Mouse (Mus musculus): ENCODE data around the gene Krtap4-7. TPM values are rescaled to one million over a fixed set of nuclear protein-coding genes. Genes with fewer than 3 reads are reported as not detected.
A peak's percentile ranks its signal among the peaks of the same experiment; 100 is the strongest.
"Not testable (repeated sequence)": the region's sequence is repeated elsewhere in the genome, so short reads cannot be mapped to it uniquely, and the experiment has no call there.

The Krtap4-7 gene
- not detected in 2 replicates for polyA plus RNA-seq (2016; fragmentation: Nextera tagmentation; extraction: Ambion mirVana)

DNA sequence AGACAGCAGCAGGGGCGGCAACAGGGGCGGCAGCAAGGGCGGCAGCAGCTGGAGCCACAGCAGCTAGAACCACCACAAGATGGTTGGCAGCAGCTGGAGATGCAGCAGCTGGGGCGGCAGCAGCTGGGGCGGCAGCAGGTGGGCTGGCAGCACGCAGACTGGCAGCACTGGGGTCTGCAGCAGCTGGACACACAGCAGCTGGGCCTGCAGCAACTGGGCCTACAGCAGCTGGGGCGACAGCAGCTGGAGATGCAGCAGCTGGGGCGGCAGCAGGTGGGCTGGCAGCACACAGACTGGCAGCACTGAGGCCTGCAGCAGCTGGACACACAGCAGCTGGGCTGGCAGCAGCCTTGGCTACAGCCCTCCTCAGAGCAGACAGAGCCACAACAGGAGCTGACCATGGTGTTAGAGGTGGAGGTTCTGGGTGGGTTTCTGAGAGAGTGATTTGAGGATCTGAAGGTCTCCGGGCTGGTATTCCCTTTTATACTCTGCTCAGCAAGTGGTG is at the start of gene Krtap4-7:
TSS of gene Krtap4-7 (minus strand) at position 455 of the 505 bp plus-strand sequence.
- WGBS, result 84% methylated on average over 9 of the region's 9 CpGs
- not testable (repeated sequence) for H3K9ac ChIP-seq (replicated peaks); H3K4me2 ChIP-seq (replicated peaks); H3K4me3 ChIP-seq; H3K36me3 ChIP-seq; H3K4me1 ChIP-seq; H3K27me3 ChIP-seq; H3K9me3 ChIP-seq; ATAC-seq (ENCODE audit: low FRiP score, low read depth)
- 0 out of 2 replicates have a peak within 1 kb of the TSS, but pooled peaks have one; percentile 25 for H3K27ac ChIP-seq (replicated peaks)

DNA sequence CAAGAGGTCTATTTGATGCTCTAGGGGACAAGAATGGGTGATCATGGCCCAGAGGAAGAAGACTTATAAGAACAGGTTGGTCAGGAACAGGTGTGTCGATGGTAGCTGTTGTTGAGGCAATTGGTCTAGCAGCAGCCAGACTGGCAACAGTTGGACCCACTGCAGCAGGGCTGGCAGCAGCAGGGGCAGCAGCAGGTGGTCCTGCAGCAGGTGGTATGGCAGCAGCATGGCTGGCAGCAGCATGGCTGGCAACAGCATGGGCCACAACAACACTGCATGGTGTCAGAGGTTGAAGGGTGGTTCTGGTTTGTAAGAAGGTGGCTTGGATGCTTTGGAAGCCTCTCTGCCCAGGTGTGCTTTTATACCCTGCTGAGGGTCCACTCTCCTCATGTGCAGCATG is 46.6 kb upstream of the Krtap4-7 start, which contains the start of gene Gm14190:
TSS of gene Gm14190 (minus strand) at position 278 of the 400 bp plus-strand sequence.
- H3K4me1 ChIP-seq, result no peaks in the 10 kb centered on the region
- no peaks in the 10 kb centered on the region for H3K27me3 ChIP-seq
- ATAC-seq (ENCODE audit: low FRiP score, low read depth), result no peak
- no peak within 1 kb of the TSS for H3K4me3 ChIP-seq
- H3K27ac ChIP-seq (replicated peaks), result no peak within 1 kb of the TSS
- H3K4me2 ChIP-seq (replicated peaks), result no peak within 1 kb of the TSS
- no peaks in the 10 kb centered on the region for H3K36me3 ChIP-seq
- WGBS, result 96% methylated on average over 1 of the region's 1 CpGs
- no peaks in the 10 kb centered on the region for H3K9me3 ChIP-seq
- no peak within 1 kb of the TSS for H3K9ac ChIP-seq (replicated peaks)

DNA sequence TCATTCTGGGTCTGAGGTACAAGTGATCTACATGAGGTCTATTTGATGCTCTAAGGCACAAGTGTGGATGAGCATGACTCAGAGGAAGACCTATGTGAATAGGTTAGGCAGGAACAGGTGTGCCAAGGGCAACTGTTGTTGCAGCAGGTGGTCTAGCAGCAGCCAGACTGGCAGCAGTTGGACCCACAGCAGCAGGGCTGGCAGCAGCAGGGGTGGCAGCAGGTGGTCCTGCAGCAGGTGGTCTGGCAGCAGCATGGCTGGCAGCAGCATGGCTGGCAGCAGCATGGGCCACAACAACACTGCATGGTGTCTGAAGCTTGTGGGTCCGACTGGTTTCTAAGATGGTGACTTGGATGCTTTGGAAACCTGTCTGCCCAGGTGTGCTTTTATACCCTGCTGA is 41.3 kb upstream of the Krtap4-7 start:
- not testable (repeated sequence) for ATAC-seq (ENCODE audit: low FRiP score, low read depth); H3K9me3 ChIP-seq; H3K27me3 ChIP-seq; H3K9ac ChIP-seq (replicated peaks); H3K4me2 ChIP-seq (replicated peaks); H3K4me3 ChIP-seq; H3K4me1 ChIP-seq; H3K27ac ChIP-seq (replicated peaks); H3K36me3 ChIP-seq
- WGBS, result 77% methylated on average over 1 of the region's 1 CpGs

DNA sequence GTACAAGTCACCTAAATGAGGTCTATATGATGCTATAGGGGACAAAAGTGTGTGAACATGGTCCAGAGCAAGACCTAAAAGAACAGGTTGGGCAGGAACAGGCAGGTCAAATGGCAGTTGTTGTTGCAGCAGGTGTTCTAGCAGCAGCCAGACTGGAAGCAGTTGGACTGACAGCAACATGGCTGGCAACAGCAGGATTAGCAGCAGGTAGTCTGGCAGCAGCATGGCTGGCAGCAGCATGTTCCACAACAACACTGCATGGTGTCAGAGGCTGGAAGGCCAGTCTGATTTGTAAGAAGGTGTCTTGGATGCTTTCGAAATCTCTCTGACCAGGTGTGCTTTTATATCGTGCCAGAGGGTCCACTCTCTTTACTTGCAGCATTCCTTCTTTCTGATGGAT is 39.6 kb upstream of the Krtap4-7 start:
- Histone ChIP-seq H3K9ac (replicated peaks) (no peak overlapping the region), H3K36me3 (no peaks in the 10 kb centered on the region), H3K9me3 (no peaks in the 10 kb centered on the region), H3K4me3 (no peak overlapping the region), H3K4me2 (replicated peaks) (no peak overlapping the region), H3K27ac (replicated peaks) (no peak overlapping the region), H3K27me3 (no peaks in the 10 kb centered on the region), H3K4me1 (no peaks in the 10 kb centered on the region)
- WGBS, result 90% methylated on average over 2 of the region's 2 CpGs
- ATAC-seq (ENCODE audit: low FRiP score, low read depth), result no peak

DNA sequence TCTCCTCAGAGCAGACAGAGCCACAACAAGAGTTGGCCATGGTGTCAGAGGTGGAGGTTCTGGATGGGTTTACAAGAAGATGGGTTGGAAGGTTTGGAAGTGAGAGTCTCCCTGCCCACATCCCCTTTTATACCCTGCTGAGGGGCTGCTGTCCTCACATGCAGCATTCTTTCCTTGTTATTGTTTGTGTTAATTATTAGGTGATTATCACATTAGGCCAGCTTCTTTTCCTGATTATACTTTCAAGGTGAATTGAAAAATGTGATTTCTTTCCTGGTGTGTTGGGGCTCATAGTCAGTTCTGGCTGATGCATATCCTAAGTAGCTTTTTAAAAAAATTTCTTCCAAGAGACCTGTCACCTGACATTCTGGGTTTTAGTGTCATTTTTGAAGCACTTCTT is 22.0 kb upstream of the Krtap4-7 start, which contains the start of gene Krtap4-6:
TSS of gene Krtap4-6 (minus strand) at position 101 of the 400 bp plus-strand sequence.
- H3K9ac ChIP-seq (replicated peaks), result no peak within 1 kb of the TSS
- no peaks in the 10 kb centered on the region for H3K27me3 ChIP-seq
- H3K4me1 ChIP-seq, result no peaks in the 10 kb centered on the region
- no peak for ATAC-seq (ENCODE audit: low FRiP score, low read depth)
- no peaks in the 10 kb centered on the region for H3K36me3 ChIP-seq
- H3K9me3 ChIP-seq, result no peaks in the 10 kb centered on the region
- no peak within 1 kb of the TSS for H3K4me3 ChIP-seq
- H3K4me2 ChIP-seq (replicated peaks), result no peak within 1 kb of the TSS
- 0 out of 2 replicates have a peak within 1 kb of the TSS, but pooled peaks have one; percentile 30 for H3K27ac ChIP-seq (replicated peaks)

DNA sequence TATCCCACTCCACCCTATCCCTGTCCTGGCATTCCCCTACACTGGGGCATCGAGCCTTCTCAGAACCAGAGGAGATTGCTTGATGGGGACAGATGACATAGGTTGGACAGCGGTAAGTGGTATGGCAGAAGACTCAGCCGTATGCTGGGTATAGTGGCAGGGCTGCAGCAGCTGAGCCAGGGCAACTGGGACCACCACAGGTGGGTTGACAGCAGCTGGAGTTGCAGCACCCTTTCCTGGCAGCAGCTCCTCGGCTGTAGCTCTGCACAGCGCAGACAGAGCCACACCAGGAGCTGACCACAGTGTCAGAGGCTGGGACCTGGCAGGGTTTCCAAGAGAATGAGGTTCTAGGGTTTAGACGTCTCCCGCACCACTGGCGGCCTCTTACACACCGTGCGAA is 18.9 kb upstream of the Krtap4-7 start:
- no peaks in the 10 kb centered on the region for H3K4me1 ChIP-seq
- no peaks in the 10 kb centered on the region for H3K36me3 ChIP-seq
- no peak for ATAC-seq (ENCODE audit: low FRiP score, low read depth)
- WGBS, result 90% methylated on average over 10 of the region's 10 CpGs
- H3K27me3 ChIP-seq, result no peaks in the 10 kb centered on the region
- no peak overlapping the region for H3K9ac ChIP-seq (replicated peaks)
- no peak overlapping the region for H3K4me2 ChIP-seq (replicated peaks)
- no peak overlapping the region for H3K27ac ChIP-seq (replicated peaks)
- H3K4me3 ChIP-seq, result no peak overlapping the region
- H3K9me3 ChIP-seq, result no peaks in the 10 kb centered on the region

DNA sequence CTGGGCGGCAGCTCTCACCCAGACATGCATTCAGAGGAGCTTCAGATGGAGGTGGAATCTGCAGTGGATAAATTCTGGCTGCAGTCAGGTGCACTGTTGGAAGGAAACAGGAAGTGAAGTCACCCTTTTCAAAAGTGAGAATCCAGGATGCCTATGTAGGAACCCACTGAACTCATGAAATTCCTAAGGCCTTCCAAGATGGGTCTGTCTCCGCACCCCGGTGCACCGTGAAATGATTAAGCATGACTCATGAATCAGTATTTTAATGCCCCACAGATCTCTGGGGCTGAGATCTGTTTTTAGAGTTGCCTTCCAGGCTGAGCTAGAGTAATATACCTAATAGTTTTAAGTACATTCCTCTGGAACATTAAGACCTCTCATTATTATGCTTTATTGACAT is 15.4 kb upstream of the Krtap4-7 start:
- Histone ChIP-seq H3K4me3 (no peak overlapping the region), H3K9me3 (no peaks in the 10 kb centered on the region), H3K27ac (replicated peaks) (no peak overlapping the region), H3K27me3 (no peaks in the 10 kb centered on the region), H3K4me2 (replicated peaks) (no peak overlapping the region), H3K4me1 (no peaks in the 10 kb centered on the region), H3K36me3 (no peaks in the 10 kb centered on the region), H3K9ac (replicated peaks) (no peak overlapping the region)
- no peak for ATAC-seq (ENCODE audit: low FRiP score, low read depth)
- WGBS, result 87% methylated on average over 4 of the region's 4 CpGs

DNA sequence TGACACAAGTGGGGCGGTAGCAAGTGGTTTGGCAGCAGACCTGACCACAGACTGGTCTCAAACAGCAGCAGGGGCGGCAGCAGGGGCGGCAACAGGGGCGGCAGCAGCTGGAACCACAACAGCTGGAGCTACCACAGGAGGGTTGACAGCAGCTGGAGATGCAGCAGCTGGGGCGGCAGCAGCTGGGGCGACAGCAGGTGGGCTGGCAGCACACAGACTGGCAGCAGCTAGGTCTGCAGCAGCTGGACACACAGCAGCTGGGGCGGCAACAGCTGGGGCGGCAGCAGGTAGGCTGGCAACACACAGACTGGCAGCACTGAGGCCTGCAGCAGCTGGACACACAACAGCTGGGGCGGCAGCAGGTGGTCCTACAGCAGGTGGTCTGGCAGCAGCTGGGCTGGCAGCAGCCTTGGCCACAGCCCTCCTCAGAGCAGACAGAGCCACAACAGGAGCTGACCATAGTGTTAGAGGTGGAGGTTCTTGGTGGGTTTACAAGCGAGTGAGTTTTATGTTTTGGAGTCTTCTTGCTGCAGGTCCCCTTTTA is 14.7 kb upstream of the Krtap4-7 start, which contains the start of gene Gm11563:
TSS of gene Gm11563 (minus strand) at position 494 of the 544 bp plus-strand sequence.
- H3K9ac ChIP-seq (replicated peaks); H3K4me1 ChIP-seq; H3K36me3 ChIP-seq; H3K4me2 ChIP-seq (replicated peaks); H3K4me3 ChIP-seq; H3K27ac ChIP-seq (replicated peaks); H3K9me3 ChIP-seq; H3K27me3 ChIP-seq; ATAC-seq (ENCODE audit: low FRiP score, low read depth): not testable (repeated sequence)
- 79% methylated on average over 10 of the region's 10 CpGs for whole genome bisulfite sequencing

DNA sequence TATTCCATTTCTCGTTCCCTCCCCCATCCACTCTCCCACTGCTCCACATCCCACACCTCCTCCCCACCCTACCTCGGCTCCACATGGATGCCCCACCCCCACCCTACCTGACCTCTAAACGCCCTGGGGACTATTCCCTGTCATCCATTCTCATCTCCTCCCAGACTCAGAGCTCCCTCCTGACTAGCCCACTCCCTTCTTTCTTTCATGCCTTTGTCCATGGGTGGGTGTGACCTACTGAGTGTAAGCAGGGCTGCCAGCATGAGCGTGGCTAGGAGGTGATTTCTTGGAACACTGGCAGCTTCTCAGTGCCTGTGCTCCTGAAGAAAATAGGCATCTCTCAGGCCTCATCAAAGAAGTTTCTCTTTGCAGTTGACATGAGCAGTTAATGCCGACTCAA is 13.2 kb upstream of the Krtap4-7 start:
- Histone ChIP-seq H3K4me2 (replicated peaks) (no peak overlapping the region), H3K36me3 (no peaks in the 10 kb centered on the region), H3K27ac (replicated peaks) (no peak overlapping the region), H3K4me1 (no peaks in the 10 kb centered on the region), H3K9me3 (no peaks in the 10 kb centered on the region), H3K27me3 (no peaks in the 10 kb centered on the region), H3K9ac (replicated peaks) (no peak overlapping the region), H3K4me3 (no peak overlapping the region)
- 60% methylated on average over 5 of the region's 5 CpGs for WGBS
- no peak for ATAC-seq (ENCODE audit: low FRiP score, low read depth)

DNA sequence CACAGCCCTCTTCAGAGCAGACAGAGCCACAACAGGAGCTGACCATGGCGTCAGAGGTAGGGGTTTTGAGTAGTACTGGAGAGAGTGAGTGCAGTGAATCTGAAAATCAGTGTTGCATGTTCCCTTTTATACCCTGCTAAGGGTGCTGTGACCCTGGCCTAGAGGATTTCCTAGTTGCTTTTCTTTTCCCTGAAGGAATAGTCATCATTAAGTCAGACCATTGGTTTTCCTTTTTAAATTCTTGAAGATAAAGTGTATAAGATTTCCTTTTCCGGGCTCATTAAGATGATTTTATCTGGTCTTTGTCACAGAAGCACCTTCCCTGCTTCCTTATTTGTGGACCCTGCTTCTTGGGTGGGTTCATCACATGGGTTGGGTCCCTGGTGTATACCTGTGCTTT is 6.2 kb upstream of the Krtap4-7 start, which contains the start of gene Gm11555:
TSS of gene Gm11555 (minus strand) at position 101 of the 400 bp plus-strand sequence.
- no peak for ATAC-seq (ENCODE audit: low FRiP score, low read depth)
- Histone ChIP-seq H3K4me2 (replicated peaks) (no peak within 1 kb of the TSS), H3K9me3 (no peaks in the 10 kb centered on the region), H3K4me1 (no peaks in the 10 kb centered on the region), H3K27me3 (no peaks in the 10 kb centered on the region), H3K4me3 (no peak within 1 kb of the TSS), H3K36me3 (no peaks in the 10 kb centered on the region), H3K9ac (replicated peaks) (no peak within 1 kb of the TSS), H3K27ac (replicated peaks) (no peak within 1 kb of the TSS)
- WGBS, result 77% methylated on average over 2 of the region's 2 CpGs

DNA sequence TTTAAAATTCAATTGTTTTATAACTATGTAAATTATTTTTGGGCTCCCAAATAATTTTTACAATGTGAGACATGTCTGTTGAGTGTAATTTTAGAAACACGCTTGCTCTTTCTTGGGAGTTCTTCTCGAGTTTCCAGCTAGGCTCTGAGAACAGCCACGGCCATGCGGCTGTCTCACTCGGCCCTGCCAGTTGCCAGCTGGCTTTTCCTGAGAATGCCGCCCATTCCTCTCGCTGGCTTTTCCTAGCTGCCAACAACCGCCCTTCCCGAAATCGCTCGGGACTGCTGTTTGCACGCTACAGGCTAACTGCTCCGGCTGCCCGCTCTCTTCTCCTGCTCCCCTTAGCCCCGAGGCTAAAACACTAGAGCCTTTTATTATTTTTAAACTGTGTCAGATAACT is 2.6 kb upstream of the Krtap4-7 start:
- WGBS, result 87% methylated on average over 15 of the region's 15 CpGs
- H3K9ac ChIP-seq (replicated peaks), result no peak overlapping the region
- H3K36me3 ChIP-seq, result no peaks in the 10 kb centered on the region
- ATAC-seq (ENCODE audit: low FRiP score, low read depth), result no peak
- no peaks in the 10 kb centered on the region for H3K27me3 ChIP-seq
- H3K27ac ChIP-seq (replicated peaks), result no peak overlapping the region
- no peaks in the 10 kb centered on the region for H3K4me1 ChIP-seq
- H3K9me3 ChIP-seq, result no peaks in the 10 kb centered on the region
- no peak overlapping the region for H3K4me2 ChIP-seq (replicated peaks)
- H3K4me3 ChIP-seq, result no peak overlapping the region

DNA sequence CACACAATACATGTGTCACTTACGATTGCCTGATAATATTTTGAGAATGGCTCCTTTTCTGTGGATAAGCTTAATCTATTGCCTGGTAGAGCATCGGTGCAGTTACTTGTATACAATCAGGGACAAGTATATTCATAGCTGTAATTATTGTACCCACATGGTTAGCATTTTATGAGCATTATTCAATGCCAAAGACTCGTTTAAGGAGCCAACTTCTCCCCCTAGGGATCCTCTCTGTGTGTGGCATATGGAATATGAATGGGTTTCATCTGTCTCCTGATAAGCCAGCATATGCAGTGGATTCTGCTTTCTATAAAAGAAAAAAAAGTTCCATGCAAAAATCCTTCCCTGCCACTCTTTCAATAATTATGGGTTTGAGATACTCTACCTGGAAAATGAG is 462 bp upstream of the Krtap4-7 start:
- H3K27ac ChIP-seq (replicated peaks), result no peak overlapping the region
- no peaks in the 10 kb centered on the region for H3K9me3 ChIP-seq
- no peaks in the 10 kb centered on the region for H3K4me1 ChIP-seq
- no peaks in the 10 kb centered on the region for H3K36me3 ChIP-seq
- no peak overlapping the region for H3K4me2 ChIP-seq (replicated peaks)
- no peak for ATAC-seq (ENCODE audit: low FRiP score, low read depth)
- no peak overlapping the region for H3K9ac ChIP-seq (replicated peaks)
- no peak overlapping the region for H3K4me3 ChIP-seq
- no peaks in the 10 kb centered on the region for H3K27me3 ChIP-seq
- WGBS, result 83% methylated on average over 3 of the region's 3 CpGs

DNA sequence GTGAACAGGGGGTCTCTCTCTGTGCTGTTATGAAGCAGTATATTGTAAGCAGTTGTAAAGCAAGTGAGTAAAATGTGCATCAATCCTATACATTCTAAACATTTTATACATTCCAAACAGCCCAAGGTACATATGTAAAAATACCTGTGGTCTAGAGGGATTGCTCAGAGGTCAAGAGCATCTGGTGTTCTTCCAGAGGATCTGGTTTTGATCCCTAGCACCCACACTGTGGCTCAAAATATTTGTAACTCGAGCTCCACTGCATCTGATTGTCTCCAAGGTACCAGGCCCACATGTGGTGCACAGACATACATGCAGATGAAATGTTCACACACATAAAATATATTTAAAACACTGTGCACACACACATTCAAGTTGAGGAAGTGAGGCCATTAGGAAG is 3.0 kb downstream of the Krtap4-7 start:
- H3K27ac ChIP-seq (replicated peaks), result no peak overlapping the region
- WGBS, result 34% methylated on average over 1 of the region's 1 CpGs
- no peak overlapping the region for H3K4me3 ChIP-seq
- no peaks in the 10 kb centered on the region for H3K36me3 ChIP-seq
- no peaks in the 10 kb centered on the region for H3K27me3 ChIP-seq
- no peaks in the 10 kb centered on the region for H3K4me1 ChIP-seq
- H3K9me3 ChIP-seq, result no peaks in the 10 kb centered on the region
- no peak for ATAC-seq (ENCODE audit: low FRiP score, low read depth)
- no peak overlapping the region for H3K4me2 ChIP-seq (replicated peaks)
- no peak overlapping the region for H3K9ac ChIP-seq (replicated peaks)

Measured in midbrain, embryonic 12.5 days (tissue).